Mouse (Mus musculus): ENCODE measurements around the gene Kcnk5. TPM values are rescaled to one million over a fixed set of nuclear protein-coding genes. Genes with fewer than 3 reads are reported as not detected.

The Kcnk5 gene
- total RNA-seq, 2 experiments from 2014 or later: 4.3 to 10.7 TPM

DNA sequence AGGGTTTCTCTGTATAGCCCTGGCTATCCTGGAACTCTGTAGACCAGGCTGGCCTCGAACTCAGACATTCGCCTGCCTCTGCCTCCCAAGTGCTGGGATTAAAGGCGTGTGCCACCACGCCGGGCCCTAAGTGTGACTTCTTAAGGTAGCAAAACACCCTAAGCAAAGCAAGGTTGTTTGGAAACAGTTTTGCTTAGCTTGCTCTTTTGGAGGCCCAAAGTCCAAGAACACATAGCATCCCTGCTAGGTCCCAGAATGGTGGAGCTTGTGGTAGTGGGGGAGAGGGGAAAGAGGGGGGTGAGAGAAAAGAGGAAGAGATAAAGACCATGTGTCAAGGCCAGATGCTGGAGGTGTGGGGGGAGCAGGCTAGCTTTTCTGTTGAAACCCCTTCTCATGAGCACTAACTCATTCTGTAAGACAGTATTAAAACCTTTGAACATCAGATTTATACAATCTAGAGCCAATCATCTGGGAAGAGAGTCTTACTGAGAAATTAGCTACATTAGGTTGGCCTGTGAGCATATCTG lies 21.1 kb upstream of the Kcnk5 start:
- no peak for DNase-seq (ENCODE audit: low spot score in 2 of 2)

GRCm38 (mm10) chr14:20201066-20201683 lies 19.6 kb upstream of the Kcnk5 start:
- no peak for DNase-seq (ENCODE audit: low spot score in 2 of 2)

DNA sequence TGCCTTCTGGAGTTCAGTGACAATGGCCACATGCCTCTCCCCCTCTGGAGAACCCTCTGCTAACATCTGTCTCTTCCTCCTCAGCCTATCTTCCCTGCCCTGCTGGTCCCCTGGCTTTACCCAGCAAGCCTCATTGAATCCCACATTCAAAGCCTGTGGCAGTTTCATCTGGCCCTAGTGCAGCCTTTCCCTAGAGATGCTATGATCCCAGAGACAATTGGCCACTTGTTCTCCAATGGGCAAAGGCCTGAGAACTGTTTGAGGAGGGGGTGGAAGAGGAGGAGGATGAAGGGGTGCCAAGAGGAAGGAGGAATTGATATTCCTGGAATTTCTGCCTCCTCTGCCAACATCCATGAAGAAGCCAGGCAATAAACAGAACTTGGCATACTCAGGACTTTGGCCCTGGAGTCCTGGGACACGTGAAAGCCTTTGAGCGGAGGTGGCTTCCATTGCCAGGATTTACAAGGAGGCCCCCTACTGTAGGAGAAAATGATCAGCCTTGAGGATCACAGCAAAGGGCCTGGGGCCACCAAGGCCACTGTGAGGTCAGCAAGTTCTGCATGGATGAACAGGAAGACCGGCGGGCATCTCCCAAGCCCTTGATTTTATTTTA lies 11.6 kb upstream of the Kcnk5 start:
- no peak for DNase-seq (ENCODE audit: low spot score in 2 of 2)

DNA sequence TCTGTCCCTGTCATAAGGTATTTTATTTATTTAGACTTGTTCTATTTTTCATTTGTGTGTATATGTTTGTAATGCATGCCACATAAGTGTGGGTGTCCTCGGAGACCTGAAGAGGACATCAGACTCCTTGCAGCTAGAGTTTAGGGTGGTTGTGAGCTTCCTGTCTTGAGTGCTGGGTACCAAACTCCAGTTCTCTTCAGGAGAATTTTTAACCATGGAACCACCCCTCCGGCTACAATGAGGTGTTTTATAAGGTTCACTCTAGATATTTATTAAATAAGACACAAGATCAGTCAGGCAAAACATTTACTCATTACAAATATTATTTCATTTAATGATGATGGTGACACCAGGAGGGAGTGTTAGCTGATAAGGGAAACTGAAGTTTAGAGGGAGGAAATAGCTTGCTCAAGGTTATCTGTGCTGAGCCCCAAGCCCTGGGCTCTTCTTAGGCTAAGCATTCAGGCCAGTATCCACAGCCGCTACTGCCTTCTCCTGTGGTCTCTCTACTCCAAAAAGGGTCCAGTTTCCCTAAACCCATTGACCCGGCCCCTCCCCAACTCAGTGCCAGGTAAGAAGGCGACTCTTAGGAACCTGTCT lies 9.6 kb upstream of the Kcnk5 start:
- DNase-seq (ENCODE audit: low spot score in 2 of 2): no peak

- no peak for DNase-seq (ENCODE audit: low spot score in 2 of 2)
Observed at GRCm38 (mm10) chr14:20189751-20190150, 8.1 kb upstream of the Kcnk5 start.

GRCm38 (mm10) chr14:20185426-20185825 lies 3.8 kb upstream of the Kcnk5 start:
- no peak for DNase-seq (ENCODE audit: low spot score in 2 of 2)

GRCm38 (mm10) chr14:20183701-20184100 lies 2.1 kb upstream of the Kcnk5 start:
- no peak for DNase-seq (ENCODE audit: low spot score in 2 of 2)

DNA sequence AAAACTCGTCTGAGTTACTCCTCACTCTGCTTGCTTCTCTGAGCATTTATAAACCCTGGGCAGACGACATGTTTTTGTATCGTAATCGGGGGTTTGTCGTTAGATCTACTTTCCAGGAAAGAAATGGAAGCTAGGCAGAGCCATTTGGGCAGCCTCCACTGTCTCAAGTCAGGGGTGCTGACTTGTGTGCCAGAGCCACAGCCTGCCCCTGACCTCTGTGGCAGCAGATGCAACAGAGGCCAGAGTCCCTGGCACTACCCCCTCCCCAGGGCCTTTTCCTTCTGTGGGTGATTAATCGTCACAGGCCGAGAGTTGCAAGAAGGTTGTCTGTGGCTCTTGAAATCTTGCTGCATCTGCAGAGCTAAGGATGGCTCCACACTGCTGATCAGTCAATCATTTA lies 987 bp upstream of the Kcnk5 start:
- no peak for DNase-seq (ENCODE audit: low spot score in 2 of 2)

- peak; percentile 44 to 49 for DNase-seq (ENCODE audit: low spot score in 2 of 2)
Observed at GRCm38 (mm10) chr14:20180751-20181162, 852 bp downstream of the Kcnk5 start.

- no peak for DNase-seq (ENCODE audit: low spot score in 2 of 2)
Observed at GRCm38 (mm10) chr14:20180304-20180703, 1.3 kb downstream of the Kcnk5 start.

DNA sequence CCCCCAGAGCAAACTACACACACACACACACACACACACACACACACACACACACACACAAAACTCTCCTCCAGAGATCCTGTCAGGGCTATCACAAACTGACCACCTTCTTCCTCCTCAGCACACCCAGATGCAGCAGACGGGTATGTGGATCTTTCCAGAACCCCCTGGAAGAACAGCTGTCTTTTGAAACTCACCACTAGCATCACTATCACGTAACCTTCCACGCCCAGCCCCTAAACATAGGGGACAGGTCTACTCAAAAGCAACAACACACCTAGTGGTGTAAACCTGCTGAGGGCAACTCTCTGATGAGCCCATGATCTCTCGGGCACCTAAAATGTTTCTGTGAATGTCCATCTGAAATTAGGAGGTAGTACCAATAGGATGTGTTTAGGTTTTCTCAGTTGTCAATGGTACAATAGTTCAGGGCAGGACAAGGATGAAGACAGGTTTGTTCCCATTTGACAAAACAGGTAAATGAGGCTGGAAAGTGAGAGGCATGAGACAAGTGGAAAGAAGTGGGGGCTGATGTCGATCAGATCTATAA lies 1.8 kb downstream of the Kcnk5 start:
- no peak for DNase-seq (ENCODE audit: low spot score in 2 of 2)

DNA sequence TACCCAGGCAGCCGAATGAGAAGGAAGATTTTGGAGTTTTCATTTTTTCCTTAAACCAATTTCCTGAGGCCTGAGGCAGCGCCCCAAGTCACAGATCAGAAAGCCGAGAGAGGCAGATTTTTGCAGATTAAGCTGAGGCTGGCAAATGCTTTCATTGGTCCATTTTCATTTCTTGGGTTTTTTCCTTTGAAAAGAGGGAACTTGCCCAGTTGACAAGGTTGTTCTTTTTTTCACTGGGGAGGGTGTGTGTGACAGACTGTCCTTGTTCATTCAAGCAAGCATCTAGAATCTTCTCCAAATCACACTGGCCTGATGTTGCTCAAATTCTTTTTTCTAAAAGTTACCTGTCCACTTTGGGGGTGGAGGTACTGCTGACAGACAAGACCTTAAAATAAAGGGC lies 2.5 kb downstream of the Kcnk5 start:
- DNase-seq (ENCODE audit: low spot score in 2 of 2): no peak

GRCm38 (mm10) chr14:20178593-20178992 lies 3.0 kb downstream of the Kcnk5 start:
- no peak for DNase-seq (ENCODE audit: low spot score in 2 of 2)

DNA sequence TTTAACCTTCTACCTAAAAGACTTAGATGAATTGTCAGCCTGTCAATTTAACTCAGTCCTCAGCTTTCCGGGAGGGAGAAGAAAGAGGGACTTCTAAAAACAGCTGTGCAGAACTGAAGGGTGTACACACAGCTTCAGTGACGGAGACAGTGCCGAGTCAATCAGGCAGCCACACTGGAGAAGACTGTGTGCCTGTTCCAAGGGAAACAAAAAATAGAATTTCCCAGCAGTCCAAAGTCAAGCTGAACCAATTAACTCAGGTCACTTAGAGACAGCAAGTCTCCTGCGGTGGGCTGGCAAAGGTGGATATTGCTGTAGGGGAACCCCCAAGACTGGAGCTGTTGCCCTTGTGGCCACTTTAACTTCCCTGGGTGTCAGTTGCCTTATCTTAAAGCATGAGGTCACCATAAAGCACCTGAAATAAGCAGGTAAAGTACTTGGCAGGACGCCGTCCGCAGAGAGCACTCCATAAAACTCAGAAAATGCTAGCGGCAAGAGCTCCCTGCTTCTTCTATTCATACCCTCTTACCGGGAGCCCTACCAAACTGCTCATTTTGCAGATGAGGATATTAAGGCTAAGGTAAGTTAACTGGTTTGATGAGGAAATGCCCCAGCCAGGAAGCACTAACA lies 4.0 kb downstream of the Kcnk5 start:
- DNase-seq (ENCODE audit: low spot score in 2 of 2): no peak

GRCm38 (mm10) chr14:20175705-20176104 lies 5.9 kb downstream of the Kcnk5 start:
- no peak for DNase-seq (ENCODE audit: low spot score in 2 of 2)

DNA sequence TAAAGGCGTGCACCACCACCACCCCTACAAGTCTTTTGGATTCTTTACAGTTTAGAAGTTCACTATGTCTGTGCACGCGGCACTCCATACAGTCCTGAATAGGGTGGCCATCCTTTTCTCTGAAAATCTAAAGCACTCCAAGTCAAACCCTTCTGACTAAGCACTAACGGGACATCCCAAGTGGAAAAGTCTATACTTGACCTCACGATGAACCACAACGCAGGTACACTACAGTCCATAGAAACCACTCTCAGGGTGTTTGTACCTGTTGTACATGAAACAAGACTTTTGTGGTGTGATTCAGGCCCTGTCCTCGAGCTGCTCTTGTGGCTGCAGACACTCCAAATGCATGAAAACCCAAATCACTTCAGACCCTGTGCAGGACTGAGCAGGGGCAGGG lies 6.5 kb downstream of the Kcnk5 start:
- DNase-seq (ENCODE audit: low spot score in 2 of 2): no peak

DNA sequence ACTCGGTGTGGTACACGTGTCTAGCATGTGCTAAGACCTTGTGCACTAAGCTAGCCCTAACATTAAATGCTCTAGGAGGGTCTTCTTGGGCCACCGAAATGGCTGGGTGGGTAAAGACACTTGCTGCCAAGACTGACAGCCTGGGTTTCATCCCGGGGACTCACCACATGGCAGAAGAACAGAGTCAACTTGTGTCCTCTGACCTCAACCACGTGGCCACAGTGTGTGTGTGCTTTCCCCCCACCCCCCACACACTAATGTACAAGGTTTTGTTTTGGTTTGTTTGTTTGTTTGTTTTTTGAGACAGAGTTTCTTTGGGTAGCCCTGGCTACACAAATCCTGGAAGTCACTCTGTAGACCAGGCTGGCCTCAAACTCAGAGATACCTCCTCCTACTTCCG lies 6.9 kb downstream of the Kcnk5 start:
- DNase-seq (ENCODE audit: low spot score in 2 of 2): no peak

DNA sequence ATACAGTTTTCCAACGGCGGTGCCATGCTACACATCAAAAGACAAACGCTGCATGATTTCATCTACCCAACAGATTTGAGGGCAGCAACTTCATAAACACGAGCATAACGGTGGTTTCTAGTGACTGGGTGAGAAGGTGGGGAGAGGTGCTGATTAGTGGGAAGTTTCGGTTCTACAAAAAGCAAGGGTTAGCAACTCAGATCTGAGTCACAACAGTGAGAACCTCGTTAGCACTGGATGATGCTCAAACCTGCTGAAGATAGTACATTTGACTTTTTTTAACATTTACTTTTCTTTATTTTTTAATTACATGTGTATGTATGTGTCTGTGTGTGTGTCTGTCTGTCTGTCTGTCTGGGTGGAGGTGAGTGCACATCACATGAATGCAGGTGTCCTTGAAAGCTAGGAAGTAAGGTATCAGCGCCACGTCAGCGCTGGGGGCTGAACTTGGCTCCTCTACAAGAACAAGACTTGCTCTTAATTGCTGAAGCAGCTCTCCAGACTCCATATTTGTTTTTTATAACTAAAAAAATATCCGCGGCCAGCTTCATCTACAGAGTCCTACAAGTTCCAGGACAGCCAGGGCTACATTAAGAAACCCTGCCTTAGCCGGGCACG lies 7.6 kb downstream of the Kcnk5 start:
- DNase-seq (ENCODE audit: low spot score in 2 of 2): no peak

GRCm38 (mm10) chr14:20172924-20173323 lies 8.7 kb downstream of the Kcnk5 start:
- DNase-seq (ENCODE audit: low spot score in 2 of 2): no peak

DNA sequence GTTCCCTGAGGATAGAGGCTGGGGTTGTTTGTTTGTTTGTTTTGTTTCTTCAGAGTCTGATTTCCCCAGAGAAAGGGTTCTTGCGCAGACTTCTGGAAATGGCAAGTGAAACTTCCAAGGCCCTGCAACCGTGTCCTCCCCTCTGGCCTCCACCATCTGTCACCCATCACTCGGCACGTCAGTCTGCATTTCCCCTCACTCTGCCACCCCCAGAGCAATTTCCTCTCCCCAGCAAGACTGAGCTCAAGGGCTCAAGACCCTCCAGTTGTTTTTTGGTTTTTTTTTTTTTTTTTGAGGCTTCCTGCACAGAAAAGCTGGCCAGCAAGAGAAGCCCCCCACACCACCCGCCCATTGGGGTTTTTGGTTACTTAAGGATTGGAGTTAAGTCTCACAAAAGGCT lies 9.1 kb downstream of the Kcnk5 start:
- no peak for DNase-seq (ENCODE audit: low spot score in 2 of 2)

- no peak for DNase-seq (ENCODE audit: low spot score in 2 of 2)
Observed at GRCm38 (mm10) chr14:20171840-20172239, 9.8 kb downstream of the Kcnk5 start.
